Mouse (Mus musculus): Measurements from ENCODE around the gene Foxa1.
A peak's percentile ranks its signal among the peaks of the same experiment; 100 is the strongest.

Gene Foxa1

DNA sequence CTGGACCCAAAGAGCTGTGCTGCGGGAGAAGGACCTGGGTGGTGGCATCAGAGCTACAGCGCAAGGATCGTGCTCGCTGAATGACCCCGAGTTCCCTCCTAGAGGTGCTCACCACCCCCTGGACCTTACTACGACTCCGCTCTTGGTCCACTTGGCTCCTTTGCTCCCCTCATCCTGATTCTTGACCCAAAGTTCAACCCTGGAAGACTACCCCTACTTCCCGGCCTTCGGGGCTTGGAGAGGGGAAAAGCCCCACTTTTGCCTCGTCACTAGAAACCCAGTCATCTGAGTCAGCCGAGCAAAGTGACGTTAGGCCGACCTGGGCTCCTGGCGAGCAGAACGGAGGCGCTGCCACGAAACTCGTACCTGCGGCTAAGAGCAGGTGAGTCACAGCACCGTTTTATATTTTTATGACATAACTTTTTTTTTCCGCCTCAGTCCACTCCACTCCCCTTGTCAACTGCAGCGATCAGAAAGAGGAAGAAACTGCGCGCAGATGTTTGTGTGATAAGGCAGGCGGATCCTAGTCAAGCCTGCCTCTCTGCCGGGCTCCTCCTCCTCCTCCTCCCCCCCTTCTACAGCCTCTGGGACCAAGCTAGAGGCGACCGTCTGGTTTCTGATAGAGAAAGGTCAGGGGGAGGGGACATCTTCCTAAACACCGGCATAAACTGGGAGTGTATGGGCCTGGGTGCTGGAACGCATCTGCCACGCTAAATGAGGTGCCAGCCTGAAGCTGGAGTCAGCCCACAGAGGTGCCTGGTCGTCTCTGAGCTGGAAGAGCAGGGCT is at the start of gene Foxa1:
Foxa1 (minus strand) TSS at position 502 of the 787 bp plus-strand sequence.
- DNase-seq, result no peak

DNA sequence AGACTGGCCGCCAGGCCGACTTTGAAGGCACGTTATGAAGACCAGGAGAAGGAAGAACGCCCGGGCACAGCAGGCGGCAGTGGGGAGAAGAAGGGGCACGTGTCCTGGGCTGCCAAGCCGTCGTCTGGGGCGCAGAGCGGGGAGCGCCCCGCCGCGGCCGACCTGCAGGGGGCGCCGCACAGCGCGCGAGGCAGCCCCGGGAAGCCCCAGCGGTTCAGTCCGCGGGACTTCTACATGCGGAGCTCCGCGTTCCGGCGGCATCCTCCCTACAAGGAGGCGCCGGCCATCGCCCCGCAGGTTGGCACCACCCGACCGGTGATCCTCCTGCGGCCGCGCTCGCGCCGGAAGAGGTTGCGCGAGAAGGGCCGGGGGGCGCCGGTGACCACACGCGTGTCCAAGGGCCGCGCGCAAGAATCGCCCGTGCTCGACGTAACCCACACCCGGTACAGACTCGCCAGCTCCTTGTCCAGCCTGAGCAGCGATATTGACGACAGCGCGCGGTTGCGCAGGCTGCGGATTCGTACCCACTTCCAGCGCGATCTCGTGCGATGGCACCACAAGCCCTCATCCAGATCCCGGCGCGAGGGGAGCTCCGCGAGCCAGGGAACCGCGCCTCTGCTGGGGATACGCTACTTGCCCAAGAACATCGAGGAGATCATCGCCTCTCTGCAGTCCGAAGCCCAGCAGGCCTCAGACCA is 29.4 kb upstream of the Foxa1 start:
- DNase-seq, result peak; percentile 3

DNA sequence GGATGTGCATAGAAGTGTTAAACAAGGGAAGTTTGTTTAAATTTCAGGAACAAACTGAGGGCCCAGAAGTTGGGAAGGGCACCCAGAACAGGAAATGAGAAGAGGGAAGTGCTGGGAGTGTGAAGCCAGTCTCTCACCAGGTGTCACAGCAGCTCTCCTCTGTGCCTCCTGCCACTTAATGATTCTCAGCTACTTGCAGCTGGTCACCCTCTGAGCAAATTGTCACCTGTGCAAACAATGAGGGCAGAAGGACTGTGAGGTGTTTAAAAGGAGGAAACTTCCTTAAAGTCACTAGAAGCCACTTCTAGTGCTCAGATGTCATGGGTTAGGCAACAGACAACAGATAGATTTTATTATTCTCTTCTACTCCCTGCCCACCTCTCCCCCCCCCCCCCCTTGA is 25.7 kb upstream of the Foxa1 start:
- no peak for DNase-seq

DNA sequence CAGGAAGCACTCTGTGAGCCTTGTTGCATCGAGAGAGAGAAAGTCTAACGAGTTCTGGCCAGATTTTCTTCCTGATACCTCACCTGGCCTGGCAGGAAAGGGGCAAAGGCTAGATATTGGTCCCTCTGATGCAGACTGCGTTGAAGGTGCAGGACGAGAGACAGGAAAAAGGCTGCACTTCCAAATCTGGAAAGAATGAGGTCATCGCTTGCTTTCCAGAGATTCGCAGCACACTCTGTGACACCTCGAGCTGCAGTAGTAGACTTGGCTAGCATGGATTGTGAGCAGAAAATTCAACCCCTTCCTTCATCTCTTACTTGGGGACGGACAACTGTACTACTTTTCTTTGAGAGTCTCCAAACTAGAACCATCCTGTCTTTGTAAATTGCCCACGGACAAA is 25.1 kb upstream of the Foxa1 start:
- no peak for DNase-seq

DNA sequence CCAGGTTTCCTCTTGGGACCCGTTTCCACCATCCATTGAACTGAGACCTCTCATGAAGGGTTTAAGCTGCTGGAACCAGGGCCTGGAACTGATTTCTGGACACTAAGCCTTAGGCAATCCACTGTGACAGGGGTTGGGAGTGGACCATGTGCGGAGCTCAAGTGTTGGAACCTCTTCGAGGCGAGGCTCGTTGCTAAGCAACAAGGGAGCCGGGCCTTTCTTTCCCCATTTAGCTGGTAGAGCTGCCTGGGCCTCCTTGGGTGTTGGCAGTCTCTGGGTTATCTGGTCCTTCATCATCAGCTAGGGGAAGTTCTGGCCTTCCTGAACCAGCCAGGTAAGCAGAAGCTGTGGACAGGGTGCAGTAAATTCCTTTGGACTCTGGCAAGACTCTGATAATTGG is 17.2 kb upstream of the Foxa1 start, which contains the start of gene Ttc6:
Ttc6 (plus strand) TSS at position 205 of the 400 bp plus-strand sequence.
- no peak for DNase-seq

DNA sequence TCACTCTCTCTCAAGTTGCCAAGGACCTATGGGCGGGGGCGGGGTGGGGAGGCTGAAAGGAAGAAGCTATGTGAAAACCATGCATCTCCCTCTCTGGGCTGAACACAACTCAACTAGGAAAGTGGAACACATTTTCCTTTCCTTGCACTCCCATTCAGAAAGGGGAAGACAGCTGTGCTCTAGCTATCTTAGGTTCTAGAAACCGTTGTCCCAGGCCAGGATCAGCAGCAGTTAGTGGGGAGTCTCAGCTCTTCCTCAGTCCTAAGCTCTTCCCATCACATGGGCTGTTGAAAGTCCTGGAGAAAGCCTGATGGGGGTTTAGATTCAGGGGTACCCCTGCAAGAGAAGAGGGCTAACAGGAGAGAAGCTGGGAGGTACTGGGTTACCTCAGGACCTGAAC is 7.4 kb upstream of the Foxa1 start:
- no peak for DNase-seq

DNA sequence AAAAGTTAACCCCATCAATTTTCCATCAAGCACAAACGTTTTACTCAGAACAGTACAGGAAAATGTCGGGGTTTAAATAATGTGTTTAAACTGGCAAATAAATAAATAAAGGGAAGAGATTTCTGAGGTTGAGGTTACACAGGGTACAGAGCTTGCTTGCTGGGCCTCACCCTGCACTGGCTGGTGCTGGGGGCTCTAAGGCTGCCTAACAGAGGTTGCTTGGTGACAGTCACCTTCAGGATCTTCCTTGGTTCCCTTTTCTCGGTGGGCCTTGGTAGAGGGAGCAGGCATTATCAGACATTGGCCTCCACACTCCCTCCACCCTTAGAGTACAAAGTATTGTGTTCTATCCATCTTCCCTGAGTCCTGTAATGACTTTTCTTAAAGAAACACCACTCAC is 5.6 kb upstream of the Foxa1 start:
- no peak for DNase-seq

DNA sequence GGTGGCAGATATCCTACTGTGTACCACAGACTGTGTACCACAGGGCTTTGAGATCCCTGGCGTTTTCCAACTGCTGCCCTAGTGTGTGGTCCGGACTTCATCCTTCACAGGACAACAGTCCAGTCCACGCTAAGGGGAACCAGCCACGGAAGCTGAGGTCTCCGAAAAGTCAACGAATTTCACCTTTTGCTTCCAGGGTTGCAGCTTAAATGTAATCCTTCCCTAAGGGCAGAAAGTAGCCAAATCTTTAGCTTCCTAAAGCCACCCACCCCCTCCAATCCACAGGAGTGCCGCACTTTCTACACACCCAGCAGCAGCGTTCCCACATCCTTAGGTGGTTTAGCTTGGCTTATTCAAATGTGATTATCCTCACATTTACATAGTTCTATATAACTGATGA is 4.2 kb upstream of the Foxa1 start:
- no peak for DNase-seq

DNA sequence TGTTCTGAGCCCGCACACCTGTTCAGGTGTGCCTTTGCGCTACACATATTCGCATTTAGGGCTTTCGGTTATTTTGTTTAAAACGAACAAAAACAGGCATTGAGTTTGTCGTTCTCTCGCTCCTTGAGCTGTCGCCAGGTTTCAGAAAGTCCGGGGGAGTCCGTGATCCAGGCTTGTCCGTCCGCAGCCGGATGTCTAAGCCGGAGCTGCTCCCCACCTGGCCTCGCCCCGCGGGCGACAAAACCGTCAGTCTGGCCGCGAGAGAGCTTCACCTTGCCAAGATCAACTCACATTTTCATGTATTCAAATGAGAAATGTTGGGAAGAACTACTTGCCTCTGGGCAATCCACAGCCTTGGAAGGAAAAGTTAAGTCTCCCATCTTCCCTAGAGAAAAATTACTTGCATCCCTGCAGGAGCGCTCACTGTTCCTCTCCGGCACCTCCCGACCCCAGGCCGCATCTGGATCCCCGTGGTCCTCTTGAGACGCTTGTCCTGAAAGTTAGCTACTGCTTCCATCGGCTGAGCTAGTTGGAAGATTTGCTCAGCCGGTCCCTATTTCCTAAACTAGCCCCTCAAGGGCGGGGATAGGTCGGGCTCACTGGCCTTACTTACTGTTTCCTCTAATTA is 3.6 kb upstream of the Foxa1 start:
- DNase-seq, result no peak

DNA sequence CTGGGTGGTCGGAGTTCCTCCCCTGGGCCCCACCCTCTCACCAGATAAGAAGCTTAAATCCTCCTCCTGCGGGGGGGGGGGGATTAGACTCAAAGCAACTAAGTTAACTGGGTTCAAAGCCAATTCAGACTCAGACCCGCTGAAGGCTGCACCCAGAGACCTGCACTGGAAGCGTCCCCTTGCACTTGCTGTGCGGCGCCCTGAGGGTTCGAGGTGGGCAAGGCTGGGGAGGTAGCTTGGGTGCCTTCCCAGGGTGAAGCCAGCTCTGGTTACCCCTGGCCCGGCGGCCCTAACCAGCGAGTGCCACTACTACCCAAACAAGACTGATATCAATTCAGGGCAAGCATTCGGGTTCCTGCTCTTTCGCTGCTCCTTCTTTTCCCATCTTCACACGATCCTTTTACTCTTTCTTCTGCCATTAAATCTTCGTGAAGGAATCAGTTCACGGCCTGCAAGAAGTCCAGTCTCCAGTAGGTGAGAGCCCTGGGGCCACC is 3.0 kb upstream of the Foxa1 start:
- DNase-seq, result no peak

DNA sequence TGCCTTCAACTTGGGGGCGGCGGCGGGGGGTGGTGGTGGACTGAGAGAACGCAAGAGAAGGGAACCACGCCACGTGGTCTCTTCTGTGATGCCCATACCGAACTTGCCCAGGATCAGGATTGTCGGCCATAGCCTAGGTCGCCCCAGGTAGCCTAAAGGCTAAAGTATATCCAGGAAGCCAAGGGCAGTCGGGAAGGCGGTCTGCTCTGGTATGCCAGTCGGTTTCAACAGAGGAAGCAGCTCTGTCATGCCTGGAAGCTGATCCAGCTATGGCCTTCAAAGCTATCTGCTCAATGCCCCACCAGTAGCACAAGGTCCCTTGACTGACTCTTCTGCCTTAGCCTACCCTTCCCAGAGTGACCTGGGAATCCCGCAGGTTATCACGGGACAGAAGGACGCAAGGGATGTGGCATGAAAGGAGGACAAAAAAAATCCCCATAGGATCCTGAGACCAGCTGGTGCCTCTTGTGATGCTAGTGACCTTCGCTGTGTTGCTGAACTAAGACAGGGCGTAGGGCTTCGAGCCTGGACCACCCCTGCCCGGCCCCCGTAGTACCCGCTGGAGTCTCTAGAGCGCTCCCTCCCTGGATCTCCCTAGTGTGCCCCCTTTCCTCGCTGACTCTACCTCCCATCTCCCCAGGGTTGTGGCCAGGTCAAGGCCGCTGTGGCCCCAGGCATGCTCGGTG is 2.4 kb upstream of the Foxa1 start:
- no peak for DNase-seq

DNA sequence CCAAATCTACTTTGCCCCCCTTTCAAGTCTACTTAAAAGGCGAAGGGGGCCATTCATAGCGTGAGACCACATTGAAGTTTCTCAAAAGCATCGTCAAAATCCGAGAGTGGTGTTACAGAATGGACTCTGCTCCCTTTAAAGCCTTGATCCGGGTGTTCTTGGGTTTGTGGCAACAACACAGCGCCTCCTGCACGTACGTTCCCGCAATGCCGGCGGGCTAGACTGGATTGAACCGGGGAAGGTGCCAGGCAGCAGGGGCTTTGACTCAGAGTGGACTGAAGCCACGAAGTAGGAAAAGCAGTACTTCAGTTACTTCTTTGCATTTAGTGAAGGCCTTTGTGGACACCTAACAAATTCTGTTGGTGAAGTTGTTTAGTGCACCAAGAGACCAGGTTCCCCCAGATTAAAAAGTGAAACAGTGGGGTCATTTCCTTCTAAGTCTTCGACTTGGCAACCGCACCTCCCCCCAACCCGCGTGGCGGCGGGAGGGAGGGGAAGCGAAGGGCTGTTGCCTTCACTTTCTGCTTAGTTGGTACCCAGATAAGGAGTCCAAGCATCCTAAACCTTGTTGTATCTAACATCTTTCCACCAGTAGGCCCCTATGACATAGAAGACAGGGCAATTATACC is 1.8 kb upstream of the Foxa1 start:
- DNase-seq, result no peak

DNA sequence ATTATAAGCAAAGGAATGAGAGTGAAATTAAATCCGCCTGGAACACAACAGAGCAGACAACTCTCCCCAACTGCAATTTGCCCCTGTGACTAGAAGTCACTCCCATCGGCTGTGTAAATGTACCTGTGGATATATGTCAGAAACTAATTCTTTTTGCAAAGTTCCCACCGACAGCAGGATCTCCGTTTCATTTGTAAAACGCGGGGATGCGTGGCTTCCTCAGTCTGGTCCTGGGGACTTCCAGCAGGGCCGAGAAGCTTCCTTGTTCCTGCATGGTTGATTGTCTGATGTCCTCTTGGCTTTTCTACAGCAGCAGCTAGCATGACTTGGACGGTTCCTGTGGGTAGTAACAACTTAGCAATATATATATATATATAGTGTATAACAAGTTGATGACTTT is 1.2 kb upstream of the Foxa1 start:
- DNase-seq, result no peak

DNA sequence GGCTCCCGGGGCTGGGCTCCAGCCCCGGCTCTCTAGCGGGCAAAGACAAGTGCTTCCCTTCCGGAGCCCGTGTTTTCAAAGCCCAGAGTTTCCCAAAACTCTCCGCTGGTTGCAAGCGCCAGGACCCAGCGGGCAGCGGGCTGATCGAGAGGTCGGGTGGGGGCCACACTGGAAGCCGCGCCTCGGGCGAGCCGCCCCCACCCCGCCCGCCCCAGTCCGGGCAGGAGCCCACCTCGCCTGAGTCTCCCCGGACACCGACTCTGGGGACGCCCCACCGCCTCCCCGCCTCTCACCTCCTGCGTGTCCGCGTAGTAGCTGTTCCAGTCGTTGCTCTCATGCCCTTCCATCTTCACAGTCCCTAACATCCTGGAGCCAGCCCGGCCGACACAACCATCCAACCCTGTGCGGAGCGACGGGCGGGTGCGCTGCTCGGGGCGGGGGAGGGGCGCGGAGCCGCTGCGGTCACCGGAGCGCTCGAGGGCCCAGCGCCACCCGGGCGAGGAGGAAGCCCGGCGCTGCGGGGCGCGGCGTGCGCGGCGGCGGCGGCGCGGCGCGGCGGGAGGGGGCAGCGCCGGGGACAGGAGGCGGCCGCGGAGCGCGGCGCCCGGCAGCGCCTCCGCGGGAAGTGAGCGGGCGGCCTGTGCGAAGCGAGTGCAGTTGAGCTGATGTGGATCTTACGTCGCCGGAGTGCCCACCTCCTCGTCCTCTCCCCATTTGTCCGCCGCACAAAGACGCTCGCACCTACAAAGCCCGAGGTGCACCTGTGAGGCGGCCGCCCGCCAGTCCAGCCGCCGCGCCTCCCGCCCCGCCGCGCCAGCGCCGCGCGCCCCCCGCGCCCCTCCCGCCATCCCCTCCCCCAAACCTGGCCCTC is 1.1 kb downstream of the Foxa1 start:
- DNase-seq, result peak; percentile 6

DNA sequence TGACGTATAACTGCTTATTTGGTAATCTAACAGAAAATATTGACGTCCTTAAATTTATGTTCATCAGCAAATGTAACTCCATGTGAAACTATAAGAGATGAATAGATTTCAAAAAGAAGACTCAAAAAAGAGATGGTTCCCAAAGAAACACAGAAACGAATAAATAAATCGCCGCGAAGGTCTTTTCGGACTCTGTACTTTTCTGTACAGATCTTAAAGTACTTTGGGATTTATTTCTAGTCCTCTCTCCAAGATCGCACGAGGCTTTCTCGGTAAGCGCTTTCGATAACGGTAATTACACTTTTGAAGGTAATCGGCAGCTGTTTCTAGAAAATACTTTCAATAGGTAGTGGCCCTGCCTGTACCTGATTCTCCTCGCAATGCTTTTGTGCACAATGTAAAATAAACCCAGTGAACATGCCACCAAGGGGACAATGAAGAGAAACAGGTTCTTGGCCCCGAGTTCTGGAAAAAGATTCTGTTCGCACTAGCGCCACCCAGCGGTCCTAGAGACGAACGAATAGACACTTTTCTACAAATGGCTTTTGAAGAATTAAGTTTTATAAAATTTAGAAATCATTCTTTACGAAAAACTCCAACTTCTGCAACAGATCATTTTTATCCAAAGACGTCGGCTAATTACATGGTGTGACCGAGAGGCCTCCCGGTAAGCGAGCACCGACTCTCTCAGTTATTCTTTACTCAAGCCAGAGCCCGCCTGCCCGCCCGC is 1.9 kb downstream of the Foxa1 start:
- peak; percentile 14 for DNase-seq

DNA sequence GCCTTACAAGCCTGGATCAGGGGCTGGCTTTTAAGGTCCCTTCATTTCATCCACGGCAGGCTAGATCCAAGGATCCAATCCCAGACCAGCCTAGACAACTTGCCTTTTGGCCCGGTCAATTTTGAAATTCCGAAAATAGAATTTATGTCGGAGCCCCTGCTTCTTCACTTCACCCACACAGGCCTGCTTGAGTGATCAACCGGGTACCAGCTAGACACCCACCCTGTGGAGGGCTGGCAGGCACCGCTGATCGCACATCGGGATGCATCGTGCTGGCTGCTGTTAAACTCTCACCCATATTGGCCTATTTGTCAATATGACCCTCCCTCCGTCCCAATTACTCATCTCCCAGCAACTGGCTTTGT is 3.1 kb downstream of the Foxa1 start:
- DNase-seq, result no peak

DNA sequence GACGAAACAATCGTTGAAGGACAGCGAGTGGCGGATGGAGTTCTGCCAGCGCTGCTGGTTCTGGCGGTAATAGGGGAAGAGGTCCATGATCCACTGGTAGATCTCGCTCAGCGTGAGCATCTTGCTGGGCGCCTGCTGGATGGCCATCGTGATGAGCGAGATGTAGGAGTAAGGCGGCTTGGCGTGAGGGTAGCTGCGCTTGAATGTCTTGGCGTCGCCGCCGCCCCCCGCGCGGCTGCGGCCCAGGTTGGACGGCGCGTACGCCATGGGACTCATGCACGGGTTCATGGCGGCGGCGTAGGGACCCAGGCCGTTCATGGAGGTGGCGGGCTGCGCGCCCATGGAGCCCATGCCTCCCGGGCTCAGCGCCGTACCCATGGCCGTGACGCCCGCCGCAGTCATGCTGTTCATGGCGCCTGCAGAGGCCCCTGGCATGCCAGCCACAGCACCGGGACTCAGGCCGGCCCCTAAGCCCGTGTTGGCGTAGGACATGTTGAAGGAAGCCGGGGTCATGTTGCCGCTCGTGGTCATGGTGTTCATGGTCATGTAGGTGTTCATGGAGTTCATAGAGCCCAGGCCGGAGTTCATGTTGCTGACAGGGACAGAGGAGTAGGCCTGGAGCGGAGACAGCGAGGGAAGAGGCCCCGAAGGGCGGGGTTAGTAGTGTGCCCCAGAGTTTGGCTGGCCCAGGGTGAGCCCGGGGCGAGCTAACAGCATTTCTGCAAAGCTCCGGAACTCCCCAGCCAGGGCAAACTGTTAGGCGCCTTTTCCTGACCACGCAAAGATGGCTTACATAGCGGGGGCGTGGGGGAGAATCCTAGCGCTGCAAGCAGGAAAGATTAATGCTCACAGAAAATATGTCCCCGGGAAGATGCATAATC is 3.7 kb downstream of the Foxa1 start:
- DNase-seq, result no peak

DNA sequence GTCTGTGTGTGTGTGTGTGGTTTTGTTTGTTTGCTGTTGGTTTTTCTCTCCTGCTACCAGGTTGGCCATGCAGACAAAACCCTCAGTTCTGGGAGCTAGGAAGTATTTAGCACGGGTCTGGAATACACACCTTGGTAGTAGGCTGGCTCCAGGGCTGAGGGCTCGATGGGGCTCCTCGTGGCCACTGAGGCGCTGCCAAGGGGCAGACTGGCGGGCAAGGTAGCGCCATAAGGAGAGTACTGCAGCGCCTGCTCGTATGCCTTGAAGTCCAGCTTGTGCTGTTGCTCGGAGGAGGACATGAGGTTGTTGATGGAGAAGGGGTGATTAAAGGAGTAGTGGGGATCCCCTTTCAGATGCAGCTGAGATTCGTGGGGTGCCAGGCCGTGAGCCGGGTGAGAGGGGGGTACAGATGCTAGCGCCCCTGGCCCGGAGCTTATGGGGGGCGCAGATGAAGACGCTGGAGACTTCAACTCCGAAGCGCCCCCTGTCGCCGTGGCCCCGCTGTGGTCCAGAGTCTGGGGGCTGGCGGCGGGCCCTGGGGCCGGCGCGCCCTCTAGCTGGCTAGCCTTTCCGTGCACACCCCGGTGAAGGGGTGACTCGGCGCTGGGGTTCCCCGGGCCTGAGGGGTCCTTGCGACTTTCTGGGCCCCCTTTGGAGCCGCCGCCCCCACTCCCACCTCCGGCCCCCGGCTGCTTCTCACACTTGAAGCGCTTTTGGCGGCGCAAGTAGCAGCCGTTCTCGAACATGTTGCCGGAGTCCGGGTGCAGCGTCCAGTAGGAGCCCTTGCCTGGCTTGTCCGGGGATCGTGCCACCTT is 4.6 kb downstream of the Foxa1 start:
- peak; percentile 32 for DNase-seq

DNA sequence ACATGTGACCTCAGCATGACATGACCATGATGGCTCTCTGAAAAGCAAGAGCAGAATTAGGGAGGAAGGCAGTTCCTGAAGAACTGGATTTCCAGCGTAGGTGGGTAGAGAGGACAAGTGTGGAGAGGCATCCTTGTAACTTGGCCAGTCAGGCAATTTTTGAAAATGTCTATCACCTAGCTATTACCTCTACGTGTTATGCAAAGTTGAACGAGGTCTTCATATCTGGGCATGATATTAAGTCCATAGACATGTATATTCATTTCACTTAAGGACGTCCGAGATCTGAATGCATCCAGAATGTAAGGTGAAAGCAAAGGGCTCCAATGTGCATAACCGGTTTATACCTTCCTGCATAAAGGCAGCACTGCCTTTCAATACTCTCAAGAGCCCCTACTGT is 5.6 kb downstream of the Foxa1 start:
- no peak for DNase-seq

All from thymus, postnatal 14 days (tissue).